Mouse (Mus musculus) myocyte (in vitro differentiated cells): ENCODE data around the gene Iqcf5. TPM values are rescaled to one million over a fixed set of nuclear protein-coding genes. Genes with fewer than 3 reads are reported as not detected.

ENCODE experiments used
- H3K27me3 ChIP-seq: one replicate; pipeline ENCODE4 v1.6.1; 2011; ENCODE audit not compliant: control insufficient read depth, insufficient read depth, insufficient read length
- H3K36me3 ChIP-seq: one replicate; pipeline ENCODE4 v1.6.1; 2011; ENCODE audit not compliant: control insufficient read depth, insufficient read depth
- H3K4me2 ChIP-seq: one replicate; pipeline ENCODE4 v1.6.1; 2011; ENCODE audit warnings: low read depth, control low read depth
- H3K4me3 ChIP-seq: one replicate; pipeline ENCODE4 v1.5.1; 2011; ENCODE audit warnings: mild to moderate bottlenecking, control low read depth, moderate library complexity
- H3K79me2 ChIP-seq: one replicate; pipeline ENCODE4 v1.6.1; 2011; ENCODE audit not compliant: control insufficient read depth, insufficient read depth
- H3ac ChIP-seq: one replicate; pipeline ENCODE4 v1.6.1; 2011; ENCODE audit not compliant: control insufficient read depth, insufficient read length
- CEBPB ChIP-seq: IDR thresholded peaks from 2 replicates; pipeline ENCODE4 v1.6.1; 2011; ENCODE audit warnings: mild to moderate bottlenecking, moderate library complexity; ENCODE audit not compliant: poor library complexity, insufficient read depth, severe bottlenecking
- E2F4 ChIP-seq: IDR thresholded peaks from one replicate; pipeline ENCODE4 v1.6.1; 2011; ENCODE audit warnings: mild to moderate bottlenecking, control low read depth, moderate library complexity; ENCODE audit not compliant: insufficient read depth
- MAX ChIP-seq: IDR thresholded peaks from one replicate; pipeline ENCODE4 v1.6.1; 2011; ENCODE audit warnings: low read depth, mild to moderate bottlenecking, control low read depth
- MYOD1 ChIP-seq, 3 experiments: IDR thresholded peaks; one replicate each; pipeline ENCODE4 v1.6.1; 2011; ENCODE audit warnings: control low read depth in 2 of 3, low read depth in 2 of 3, mild to moderate bottlenecking in 2 of 3, moderate library complexity in 1 of 3; ENCODE audit not compliant: insufficient read length in 2 of 3, control insufficient read depth in 1 of 3
- MYOG ChIP-seq, 3 experiments: IDR thresholded peaks; one replicate each; pipeline ENCODE4 v1.6.1; 2011; ENCODE audit warnings: control low read depth in 2 of 3, low read depth in 2 of 3, mild to moderate bottlenecking in 2 of 3; ENCODE audit not compliant: insufficient read length in 2 of 3, control insufficient read depth in 1 of 3, insufficient read depth in 1 of 3
- POLR2A ChIP-seq: IDR thresholded peaks from one replicate; pipeline ENCODE4 v1.6.1; 2011; ENCODE audit warnings: low read depth, mild to moderate bottlenecking, control low read depth, moderate library complexity; ENCODE audit not compliant: insufficient read length
- POLR2AphosphoS2 ChIP-seq: IDR thresholded peaks from one replicate; pipeline ENCODE4 v1.6.1; 2011; ENCODE audit warnings: low read depth, control low read depth; ENCODE audit not compliant: insufficient read length
- REST ChIP-seq: IDR thresholded peaks from one replicate; pipeline ENCODE4 v1.6.1; 2011; ENCODE audit warnings: mild to moderate bottlenecking, control low read depth, moderate library complexity; ENCODE audit not compliant: insufficient read depth, insufficient read length
- SRF ChIP-seq: IDR thresholded peaks from one replicate; pipeline ENCODE4 v1.6.1; 2011; ENCODE audit warnings: low read depth; ENCODE audit not compliant: control insufficient read depth, insufficient read length
- TCF12 ChIP-seq: IDR thresholded peaks from one replicate; pipeline ENCODE4 v1.6.1; 2011; ENCODE audit warnings: mild to moderate bottlenecking, control low read depth; ENCODE audit not compliant: poor library complexity, insufficient read depth, severe bottlenecking
- TCF3 ChIP-seq: IDR thresholded peaks from one replicate; pipeline ENCODE4 v1.6.1; 2011; ENCODE audit warnings: low read depth, control low read depth; ENCODE audit not compliant: insufficient read length
- USF1 ChIP-seq: IDR thresholded peaks from one replicate; pipeline ENCODE4 v1.6.1; 2011; ENCODE audit warnings: low read depth, mild to moderate bottlenecking, control low read depth, moderate library complexity
- polyA plus RNA-seq: library from polyadenylated mRNA; unstranded; fragments of >200 nt; fragmentation: generic; extraction: Trizol; gene quantifications from one replicate; pipeline ENCODE4 v1.2.1, GENCODE M21; 2012; ENCODE audit warnings: missing spikeins

Iqcf5 gene
- polyA plus RNA-seq, 1 experiment: 0.12 TPM

GRCm38 (mm10) chr9:106476002-106476923 lies 38.1 kb upstream of the Iqcf5 start:
- peaks cover 5% of the 10 kb centered on the region for H3K36me3 ChIP-seq
- H3K79me2 ChIP-seq: peaks cover 8% of the 10 kb centered on the region
- peak overlapping the region; percentile 98 for H3K4me2 ChIP-seq
- TF ChIP-seq MYOD1 (IDR thresholded peaks at IDR 0.05; ENCODE audit: control insufficient read depth in 1 of 3, insufficient read length in 2 of 3, low read depth in 2 of 3): no peak
- TF ChIP-seq TCF12: no peak
- no peak for TF ChIP-seq REST
- peak; percentile 97 for TF ChIP-seq USF1
- TF ChIP-seq SRF: no peak
- no peak for TF ChIP-seq E2F4
- TF ChIP-seq MAX: no peak
- TF ChIP-seq MYOG (IDR thresholded peaks at IDR 0.05; ENCODE audit: control insufficient read depth in 1 of 3, insufficient read depth in 1 of 3, insufficient read length in 2 of 3, low read depth in 2 of 3): no peak
- no peak for TF ChIP-seq TCF3
- no peak for TF ChIP-seq CEBPB
- peak; percentile 15 for TF ChIP-seq POLR2AphosphoS2
- peak; percentile 37 for TF ChIP-seq POLR2A
- H3K4me3 ChIP-seq: peak overlapping the region; percentile 54
- no peaks in the 10 kb centered on the region for H3K27me3 ChIP-seq
- peak overlapping the region; percentile 19 for H3ac ChIP-seq

- Histone ChIP-seq H3K4me2 (peak within 1 kb of the TSS; percentile 98), H3K36me3 (peaks cover 5% of the 10 kb centered on the region), H3K27me3 (no peaks in the 10 kb centered on the region), H3K4me3 (peak within 1 kb of the TSS; percentile 54), H3K79me2 (peaks cover 8% of the 10 kb centered on the region), H3ac (peak within 1 kb of the TSS; percentile 36)
- TF ChIP-seq POLR2A: peak; percentile 63
- TF ChIP-seq REST: no peak
- TF ChIP-seq POLR2AphosphoS2: peak; percentile 24
- TF ChIP-seq E2F4: no peak
- peak; percentile 52 for TF ChIP-seq MAX
These were observed 37.4 kb upstream of the Iqcf5 start, which contains the start of gene Parp3 for GRCm38 (mm10) chr9:106476924-106477484. Gene Parp3, minus strand, starts transcription at chr9:106476949.

DNA sequence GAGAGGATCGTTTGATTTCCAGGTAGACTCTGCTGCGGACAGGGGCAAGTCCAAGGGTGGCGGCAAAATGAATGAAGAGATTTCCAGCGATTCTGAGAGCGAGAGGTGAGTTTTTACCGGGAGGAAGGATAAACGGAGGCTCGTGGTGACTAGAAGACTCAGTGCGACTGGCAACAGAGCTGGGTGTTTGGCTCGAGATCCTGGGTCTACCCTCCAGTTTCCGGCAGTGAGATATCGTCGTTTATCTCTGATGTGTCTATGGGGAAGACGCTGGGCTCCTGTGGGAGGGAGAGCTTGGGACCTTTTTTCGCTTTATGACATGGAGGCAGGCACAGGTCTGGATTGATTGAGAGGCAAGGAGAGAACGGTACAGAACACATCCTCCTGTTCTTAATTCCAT lies 36.7 kb upstream of the Iqcf5 start:
- peak overlapping the region; percentile 54 for H3K4me3 ChIP-seq
- peaks cover 5% of the 10 kb centered on the region for H3K36me3 ChIP-seq
- peaks cover 8% of the 10 kb centered on the region for H3K79me2 ChIP-seq
- peak overlapping the region; percentile 84 for H3K4me2 ChIP-seq
- H3K27me3 ChIP-seq: no peaks in the 10 kb centered on the region
- TF ChIP-seq TCF12: no peak
- TF ChIP-seq TCF3: no peak
- no peak for TF ChIP-seq USF1
- TF ChIP-seq MYOG (IDR thresholded peaks at IDR 0.05; ENCODE audit: control insufficient read depth in 1 of 3, insufficient read depth in 1 of 3, insufficient read length in 2 of 3, low read depth in 2 of 3): no peak
- H3ac ChIP-seq: peak overlapping the region; percentile 36

- H3ac ChIP-seq: peak overlapping the region; percentile 36
- no peak for TF ChIP-seq E2F4
- no peak for TF ChIP-seq TCF12
- TF ChIP-seq REST: no peak
- TF ChIP-seq TCF3: no peak
- TF ChIP-seq POLR2A: no peak
- TF ChIP-seq MYOG (IDR thresholded peaks at IDR 0.05; ENCODE audit: control insufficient read depth in 1 of 3, insufficient read depth in 1 of 3, insufficient read length in 2 of 3, low read depth in 2 of 3): no peak
- no peak for TF ChIP-seq MAX
- TF ChIP-seq SRF: no peak
- TF ChIP-seq USF1: no peak
- no peak for TF ChIP-seq MYOD1 (IDR thresholded peaks at IDR 0.05; ENCODE audit: control insufficient read depth in 1 of 3, insufficient read length in 2 of 3, low read depth in 2 of 3)
- TF ChIP-seq CEBPB: no peak
- no peak for TF ChIP-seq POLR2AphosphoS2
- no peaks in the 10 kb centered on the region for H3K27me3 ChIP-seq
- H3K4me2 ChIP-seq: peak overlapping the region; percentile 84
- H3K4me3 ChIP-seq: peak overlapping the region; percentile 54
- H3K36me3 ChIP-seq: peaks cover 5% of the 10 kb centered on the region
- H3K79me2 ChIP-seq: peaks cover 8% of the 10 kb centered on the region
These were observed 36.3 kb upstream of the Iqcf5 start for GRCm38 (mm10) chr9:106478101-106478500.

DNA sequence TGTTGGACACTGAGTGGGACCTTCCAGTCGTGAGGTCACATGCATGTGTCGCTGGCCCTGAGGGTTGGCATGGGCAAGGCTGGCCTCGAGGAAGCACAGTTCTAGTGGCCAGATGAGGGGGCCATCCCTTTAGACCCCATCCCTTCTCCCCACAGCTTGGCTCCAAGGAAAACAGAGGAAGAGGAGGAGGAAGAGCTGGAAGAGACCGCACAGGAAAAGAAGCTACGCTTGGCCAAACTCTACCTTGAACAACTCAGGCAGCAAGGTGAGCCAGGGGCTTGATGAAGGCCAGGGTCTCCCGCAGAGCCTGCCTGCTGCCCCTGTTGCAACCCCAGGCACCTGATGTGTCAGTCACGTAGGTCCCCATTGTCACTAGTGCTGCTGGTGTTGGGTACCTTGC lies 33.8 kb upstream of the Iqcf5 start:
- TF ChIP-seq MYOG (IDR thresholded peaks at IDR 0.05; ENCODE audit: control insufficient read depth in 1 of 3, insufficient read depth in 1 of 3, insufficient read length in 2 of 3, low read depth in 2 of 3) (no peak), MAX (no peak), REST (no peak), CEBPB (no peak), SRF (no peak), E2F4 (no peak)
- Histone ChIP-seq H3K36me3 (peaks cover 5% of the 10 kb centered on the region), H3K4me2 (no peak overlapping the region), H3ac (no peak overlapping the region), H3K79me2 (peaks cover 3% of the 10 kb centered on the region), H3K4me3 (no peak overlapping the region), H3K27me3 (no peaks in the 10 kb centered on the region)
